Mouse (Mus musculus): ENCODE results near the gene Zfp148. TPM values are rescaled to one million over a fixed set of nuclear protein-coding genes. Genes with fewer than 3 reads are reported as not detected.
"Not testable (repeated sequence)": the region's sequence is repeated elsewhere in the genome, so short reads cannot be mapped to it uniquely, and the experiment has no call there.

Gene Zfp148
- polyA plus RNA-seq, 1 experiment from 2014 or later, result 59.3 TPM

- Histone ChIP-seq H3K9ac (ENCODE audit: low read depth, low read length) (no peak overlapping the region), H3K27ac (ENCODE audit: low read depth, low read length) (no peak overlapping the region), H3K4me2 (replicated peaks; ENCODE audit: low read depth, low read length) (no peak overlapping the region), H3K4me1 (ENCODE audit: control insufficient read depth, insufficient read depth, low read length) (no peaks in the 10 kb centered on the region), H3K36me3 (ENCODE audit: control insufficient read depth, insufficient read depth, low read length) (peaks cover 16% of the 10 kb centered on the region; the same call in 1 of the 2 replicates), H3K27me3 (ENCODE audit: control insufficient read depth, insufficient read depth, low read length) (no peaks in the 10 kb centered on the region), H3K9me3 (ENCODE audit: control insufficient read depth, low read length) (no peaks in the 10 kb centered on the region), H3K4me3 (ENCODE audit: low read length) (no peak overlapping the region)
- no peak for ATAC-seq (ENCODE audit: low FRiP score, low TSS enrichment)
- WGBS, result 94% methylated on average over 3 of the region's 3 CpGs
These were observed 101.7 kb downstream of the Zfp148 start for GRCm38 (mm10) chr16:33482309-33482708.

DNA sequence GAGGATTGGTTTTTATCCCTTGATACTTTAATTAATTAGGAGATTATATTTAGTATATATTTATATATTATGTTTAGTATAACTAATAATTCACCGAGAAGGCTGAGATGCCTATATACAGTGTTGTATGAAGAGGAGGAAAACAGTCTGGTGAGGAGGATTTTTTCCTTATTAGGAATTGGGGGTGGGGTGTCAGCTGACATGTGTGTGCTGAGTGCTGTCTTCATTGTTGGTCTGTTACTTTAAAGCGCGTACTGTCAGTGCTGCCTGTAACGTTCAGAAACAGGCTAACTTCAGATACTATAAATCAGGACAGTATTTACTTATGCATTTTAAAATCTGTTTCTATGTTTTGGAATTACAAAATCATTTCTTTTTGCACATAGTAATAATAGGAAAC is 107.1 kb downstream of the Zfp148 start:
- WGBS, result 86% methylated on average over 4 of the region's 4 CpGs
- no peak for ATAC-seq (ENCODE audit: low FRiP score, low TSS enrichment)
- no peak overlapping the region for H3K9ac ChIP-seq (ENCODE audit: low read depth, low read length)
- H3K27ac ChIP-seq (ENCODE audit: low read depth, low read length), result no peak overlapping the region
- H3K4me1 ChIP-seq (ENCODE audit: control insufficient read depth, insufficient read depth, low read length), result no peaks in the 10 kb centered on the region
- H3K9me3 ChIP-seq (ENCODE audit: control insufficient read depth, low read length), result no peaks in the 10 kb centered on the region
- no peaks in the 10 kb centered on the region for H3K27me3 ChIP-seq (ENCODE audit: control insufficient read depth, insufficient read depth, low read length)
- H3K4me2 ChIP-seq (replicated peaks; ENCODE audit: low read depth, low read length), result no peak overlapping the region
- peaks cover 30% of the 10 kb centered on the region; the same call in 1 of the 2 replicates for H3K36me3 ChIP-seq (ENCODE audit: control insufficient read depth, insufficient read depth, low read length)
- H3K4me3 ChIP-seq (ENCODE audit: low read length), result no peak overlapping the region

DNA sequence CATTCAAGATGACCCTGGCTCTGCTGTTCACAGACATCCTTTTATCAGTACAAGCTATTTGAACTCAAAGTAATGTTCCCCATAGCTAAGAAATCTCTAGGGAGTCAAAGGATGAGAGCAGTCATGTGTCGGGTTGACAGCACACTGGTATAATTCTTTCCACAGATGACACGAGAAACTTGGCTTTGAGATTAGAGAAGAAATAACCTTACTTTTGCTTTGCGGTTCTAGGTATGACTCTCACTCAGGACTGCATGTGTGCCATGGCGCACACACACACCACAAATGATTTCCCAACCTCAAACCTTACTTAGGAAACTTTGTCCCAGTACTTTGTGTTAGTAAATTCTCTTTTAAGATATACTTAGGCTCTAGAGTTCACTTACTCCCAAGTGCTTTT is 113.7 kb downstream of the Zfp148 start:
- H3K4me1 ChIP-seq (ENCODE audit: control insufficient read depth, insufficient read depth, low read length), result no peaks in the 10 kb centered on the region
- no peak overlapping the region for H3K4me2 ChIP-seq (replicated peaks; ENCODE audit: low read depth, low read length)
- H3K27me3 ChIP-seq (ENCODE audit: control insufficient read depth, insufficient read depth, low read length), result no peaks in the 10 kb centered on the region
- no peaks in the 10 kb centered on the region for H3K9me3 ChIP-seq (ENCODE audit: control insufficient read depth, low read length)
- no peak for ATAC-seq (ENCODE audit: low FRiP score, low TSS enrichment)
- H3K27ac ChIP-seq (ENCODE audit: low read depth, low read length), result no peak overlapping the region
- no peak overlapping the region for H3K4me3 ChIP-seq (ENCODE audit: low read length)
- H3K36me3 ChIP-seq (ENCODE audit: control insufficient read depth, insufficient read depth, low read length), result peaks cover 46% of the 10 kb centered on the region
- WGBS, result 96% methylated on average over 4 of the region's 4 CpGs
- H3K9ac ChIP-seq (ENCODE audit: low read depth, low read length), result no peak overlapping the region

DNA sequence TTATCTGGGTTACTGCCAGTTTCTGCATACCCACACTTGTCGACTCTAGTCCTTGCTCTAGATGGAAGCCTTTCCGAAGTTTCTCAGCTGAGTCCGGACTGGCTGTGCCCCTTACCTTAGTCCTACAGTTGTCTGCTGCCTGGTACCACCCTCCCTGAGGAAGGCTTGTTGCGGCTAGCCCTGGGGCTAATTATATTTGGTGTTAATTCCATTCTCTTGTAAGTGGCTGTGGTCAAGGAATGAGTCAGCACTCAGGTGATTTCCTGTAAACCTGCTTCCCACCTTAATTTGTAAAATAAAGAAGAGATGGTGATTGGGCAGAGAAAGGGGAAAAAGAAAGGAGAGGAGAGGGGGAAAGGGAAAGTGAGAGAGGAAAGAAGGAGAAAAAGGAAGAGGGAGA is 127.4 kb downstream of the Zfp148 start:
- no peak overlapping the region for H3K4me3 ChIP-seq (ENCODE audit: low read length)
- no peak for ATAC-seq (ENCODE audit: low FRiP score, low TSS enrichment)
- H3K4me2 ChIP-seq (replicated peaks; ENCODE audit: low read depth, low read length), result no peak overlapping the region
- H3K36me3 ChIP-seq (ENCODE audit: control insufficient read depth, insufficient read depth, low read length), result no peaks in the 10 kb centered on the region
- no peaks in the 10 kb centered on the region for H3K27me3 ChIP-seq (ENCODE audit: control insufficient read depth, insufficient read depth, low read length)
- H3K4me1 ChIP-seq (ENCODE audit: control insufficient read depth, insufficient read depth, low read length), result no peaks in the 10 kb centered on the region; the same call in 1 of the 2 replicates
- no peak overlapping the region for H3K27ac ChIP-seq (ENCODE audit: low read depth, low read length)
- no peak overlapping the region for H3K9ac ChIP-seq (ENCODE audit: low read depth, low read length)
- 90% methylated on average over 4 of the region's 4 CpGs for WGBS
- no peaks in the 10 kb centered on the region for H3K9me3 ChIP-seq (ENCODE audit: control insufficient read depth, low read length)

- H3K9me3 ChIP-seq (ENCODE audit: control insufficient read depth, low read length); ATAC-seq (ENCODE audit: low FRiP score, low TSS enrichment); H3K36me3 ChIP-seq (ENCODE audit: control insufficient read depth, insufficient read depth, low read length); H3K4me1 ChIP-seq (ENCODE audit: control insufficient read depth, insufficient read depth, low read length); H3K9ac ChIP-seq (ENCODE audit: low read depth, low read length); H3K27me3 ChIP-seq (ENCODE audit: control insufficient read depth, insufficient read depth, low read length); H3K4me3 ChIP-seq (ENCODE audit: low read length); H3K27ac ChIP-seq (ENCODE audit: low read depth, low read length); H3K4me2 ChIP-seq (replicated peaks; ENCODE audit: low read depth, low read length): not testable (repeated sequence)
- WGBS, result 72% methylated on average over 2 of the region's 2 CpGs
These were observed 128.6 kb downstream of the Zfp148 start for GRCm38 (mm10) chr16:33509231-33509630.

DNA sequence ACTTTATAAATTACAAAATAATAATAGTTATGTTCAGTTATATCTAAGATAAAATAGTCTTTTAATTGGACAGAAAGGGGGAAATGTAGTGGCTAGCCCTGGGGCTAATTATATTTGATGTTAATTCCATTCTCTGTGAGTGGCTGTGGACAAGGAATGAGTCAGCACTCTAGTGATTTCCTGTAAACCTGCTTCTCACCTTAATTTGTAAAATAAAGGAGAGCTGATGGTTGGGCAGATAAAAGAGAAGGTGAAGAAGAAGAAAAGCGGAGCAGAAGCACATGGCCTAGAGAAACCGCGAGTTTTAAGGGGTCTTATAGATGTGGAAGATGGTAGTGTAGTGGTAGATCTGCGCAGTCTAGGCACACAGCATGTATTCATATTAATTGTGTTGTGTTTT is 130.2 kb downstream of the Zfp148 start:
- not testable (repeated sequence) for H3K9me3 ChIP-seq (ENCODE audit: control insufficient read depth, low read length); H3K4me3 ChIP-seq (ENCODE audit: low read length); H3K4me1 ChIP-seq (ENCODE audit: control insufficient read depth, insufficient read depth, low read length); H3K36me3 ChIP-seq (ENCODE audit: control insufficient read depth, insufficient read depth, low read length); H3K27ac ChIP-seq (ENCODE audit: low read depth, low read length); H3K4me2 ChIP-seq (replicated peaks; ENCODE audit: low read depth, low read length); ATAC-seq (ENCODE audit: low FRiP score, low TSS enrichment); H3K27me3 ChIP-seq (ENCODE audit: control insufficient read depth, insufficient read depth, low read length); H3K9ac ChIP-seq (ENCODE audit: low read depth, low read length)
- WGBS, result 94% methylated on average over 4 of the region's 4 CpGs

DNA sequence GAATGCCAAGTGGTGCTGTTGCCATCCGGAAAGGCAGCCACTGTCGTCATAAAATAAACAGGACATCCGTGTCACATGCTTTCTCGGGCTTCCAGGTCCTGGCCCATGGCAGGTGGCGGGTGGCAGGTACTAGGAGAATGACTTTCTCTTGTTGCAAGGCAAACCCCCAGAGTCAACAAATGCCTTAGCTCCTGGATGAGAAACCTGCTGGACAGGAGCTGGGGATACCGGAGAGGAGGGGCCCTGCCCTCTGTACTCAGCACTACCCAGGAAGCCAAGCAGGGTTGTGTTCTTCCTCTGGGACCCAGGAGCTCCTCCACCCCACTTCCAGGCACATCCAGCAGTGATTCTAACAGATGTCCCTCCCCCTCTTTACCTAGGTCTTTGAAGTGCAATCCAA is 131.9 kb downstream of the Zfp148 start:
- H3K9me3 ChIP-seq (ENCODE audit: control insufficient read depth, low read length), result no peaks in the 10 kb centered on the region
- no peaks in the 10 kb centered on the region for H3K27me3 ChIP-seq (ENCODE audit: control insufficient read depth, insufficient read depth, low read length)
- 85% methylated on average over 6 of the region's 6 CpGs for WGBS
- no peak overlapping the region for H3K4me2 ChIP-seq (replicated peaks; ENCODE audit: low read depth, low read length)
- H3K4me3 ChIP-seq (ENCODE audit: low read length), result no peak overlapping the region
- H3K36me3 ChIP-seq (ENCODE audit: control insufficient read depth, insufficient read depth, low read length), result no peaks in the 10 kb centered on the region
- no peak for ATAC-seq (ENCODE audit: low FRiP score, low TSS enrichment)
- no peak overlapping the region for H3K27ac ChIP-seq (ENCODE audit: low read depth, low read length)
- no peak overlapping the region for H3K9ac ChIP-seq (ENCODE audit: low read depth, low read length)
- H3K4me1 ChIP-seq (ENCODE audit: control insufficient read depth, insufficient read depth, low read length), result peaks cover 9% of the 10 kb centered on the region

GRCm38 (mm10) chr16:33516807-33517565 is 136.3 kb downstream of the Zfp148 start, which contains the start of gene Slc12a8:
TSS of gene Slc12a8 (plus strand) at chr16:33517328.
- Histone ChIP-seq H3K9me3 (ENCODE audit: control insufficient read depth, low read length) (no peaks in the 10 kb centered on the region), H3K4me3 (ENCODE audit: low read length) (peak within 1 kb of the TSS; percentile 33), H3K9ac (ENCODE audit: low read depth, low read length) (peak within 1 kb of the TSS; percentile 42), H3K36me3 (ENCODE audit: control insufficient read depth, insufficient read depth, low read length) (no peaks in the 10 kb centered on the region), H3K27ac (ENCODE audit: low read depth, low read length) (no peak within 1 kb of the TSS), H3K4me2 (replicated peaks; ENCODE audit: low read depth, low read length) (peak within 1 kb of the TSS; percentile 70), H3K4me1 (ENCODE audit: control insufficient read depth, insufficient read depth, low read length) (peaks cover 13% of the 10 kb centered on the region), H3K27me3 (ENCODE audit: control insufficient read depth, insufficient read depth, low read length) (no peaks in the 10 kb centered on the region)
- ATAC-seq (ENCODE audit: low FRiP score, low TSS enrichment), result peak; percentile 63; the same call in 1 of the 2 replicates
- 6% methylated on average over 27 of the region's 27 CpGs for WGBS

- no peaks in the 10 kb centered on the region for H3K9me3 ChIP-seq (ENCODE audit: control insufficient read depth, low read length)
- H3K27ac ChIP-seq (ENCODE audit: low read depth, low read length), result no peak overlapping the region
- no peak for ATAC-seq (ENCODE audit: low FRiP score, low TSS enrichment)
- H3K4me1 ChIP-seq (ENCODE audit: control insufficient read depth, insufficient read depth, low read length), result peaks cover 13% of the 10 kb centered on the region
- H3K4me3 ChIP-seq (ENCODE audit: low read length), result peak overlapping the region; percentile 33
- 19% methylated on average over 4 of the region's 4 CpGs for WGBS
- no peaks in the 10 kb centered on the region for H3K36me3 ChIP-seq (ENCODE audit: control insufficient read depth, insufficient read depth, low read length)
- H3K27me3 ChIP-seq (ENCODE audit: control insufficient read depth, insufficient read depth, low read length), result no peaks in the 10 kb centered on the region
- H3K4me2 ChIP-seq (replicated peaks; ENCODE audit: low read depth, low read length), result peak overlapping the region; percentile 70
- H3K9ac ChIP-seq (ENCODE audit: low read depth, low read length), result peak overlapping the region; percentile 42; the same call in 1 of the 2 replicates
These were observed 137.0 kb downstream of the Zfp148 start for GRCm38 (mm10) chr16:33517627-33518026.
